In the genomic region with DNA sequence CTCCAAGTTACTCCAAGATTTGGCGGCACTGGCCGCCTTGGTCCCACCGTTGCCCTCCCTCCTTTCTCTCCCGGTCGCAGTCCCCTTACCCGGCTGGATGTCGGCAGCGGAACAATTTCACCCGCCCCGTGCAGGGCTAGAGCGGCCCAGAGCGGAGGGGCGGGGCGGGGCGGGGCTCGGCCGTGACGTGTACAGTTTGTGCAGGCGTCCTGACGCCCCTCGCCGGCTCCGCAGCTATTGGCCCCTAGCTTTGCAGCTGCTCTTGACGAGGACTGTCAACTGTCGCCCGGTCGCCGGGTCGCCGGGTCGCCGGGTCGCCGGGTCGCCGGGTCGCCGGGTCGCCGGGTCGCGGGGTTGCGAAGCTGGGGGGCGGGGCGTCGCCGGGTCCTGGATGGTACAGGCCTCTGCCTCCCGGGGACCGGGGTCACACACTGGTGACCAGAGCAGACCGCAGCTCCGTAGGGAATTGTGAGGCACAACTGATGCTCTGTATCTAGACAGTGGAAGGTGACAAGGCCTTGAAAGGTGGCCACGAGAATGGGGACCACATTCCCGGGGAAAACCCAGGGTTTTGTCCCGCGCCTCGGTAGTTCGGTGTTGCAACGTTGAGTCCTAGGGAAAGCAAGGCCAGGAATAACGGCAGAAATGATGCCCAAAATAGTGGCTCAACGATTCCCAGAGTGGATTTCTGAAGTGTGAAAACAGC, we compare ENCODE assay signal across 8 mouse cellular contexts. TPM values are rescaled to one million over a fixed set of nuclear protein-coding genes. Genes with fewer than 3 reads are reported as not detected.
DNase-seq lines count a peak whose midpoint lies in the region; ATAC-seq and TF ChIP-seq lines count a peak whose summit lies in the region.

A gene (minus strand): TSS at position 311 of the 706 bp plus-strand sequence.

- peak within 1 kb of the TSS; percentile 77 for H3K4me3 ChIP-seq in cortical plate, adult 2 months (ENCODE audit: insufficient read depth, low read length)

- no peak for TF ChIP-seq CTCF in cortical plate, adult 2 months (IDR thresholded peaks at IDR 0.05; ENCODE audit: extremely low read depth, insufficient read depth, low read length)

- TF ChIP-seq POLR2A in cortical plate, adult 2 months (IDR thresholded peaks at IDR 0.05; ENCODE audit: extremely low read depth, insufficient read depth, low read length): peak; percentile 50; the same call in 1 of the 2 replicates

- peak within 1 kb of the TSS; percentile 91 for H3K27ac ChIP-seq in cortical plate, adult 2 months (ENCODE audit: insufficient read depth, low read length)

- peak; percentile 78 for DNase-seq in gastrocnemius, postnatal 10 days
- peak; percentile 94 for DNase-seq in induced T-regulatory cell, adult 2 months (ENCODE audit: low read depth)
- DNase-seq in left cerebral cortex, adult 8-10 months (ENCODE audit: low spot score in 2 of 2): peak; percentile 65 to 79
- peak; percentile 87 for DNase-seq in right cerebral cortex, adult 18-20 months
- DNase-seq in urinary bladder, adult 2 months (ENCODE audit: low spot score): peak; percentile 80

- peaks cover 2% of the 10 kb centered on the region; the same call in 1 of the 2 replicates for H3K4me1 ChIP-seq in cortical plate, adult 2 months (ENCODE audit: control insufficient read depth, insufficient read depth, low read length)

- ATAC-seq in activated CD4-positive, CD25-positive, alpha-beta regulatory T cell, adult 4 months: peak; percentile 89
- peak; percentile 85 for ATAC-seq in megakaryocyte, adult 5-6 weeks (ENCODE audit: poor library complexity, severe bottlenecking)

RNA-seq across cellular contexts. Expression of the gene that starts here (rescaled TPM):
- polyA plus RNA-seq in activated CD4-positive, CD25-positive, alpha-beta regulatory T cell, adult 4 months (2017; shearing (Covaris generic)): 10 to 100 TPM; 15.3 to 17.9 TPM
- polyA plus RNA-seq in cortical plate, adult 2 months (2012; rRNA removed): 11.3 and 12.1 TPM in 2 replicates
- 10 to 100 TPM in 1 of 2 experiments, 1 to 10 TPM in 1; 9.3 to 11.0 TPM for total RNA-seq in gastrocnemius, postnatal 10 days (2021)
- total RNA-seq in left cerebral cortex, adult 8-10 months (2022): 10 to 100 TPM; 12.7 to 14.6 (median 14.0) TPM
- total RNA-seq in megakaryocyte, adult 5-6 weeks (2015): 1.4 and 1.5 TPM in 2 replicates
- 3.9 and 4.7 TPM in 2 replicates for total RNA-seq in megakaryocyte, adult 5-6 weeks (2017)
- polyA plus RNA-seq in urinary bladder, adult 2 months (2012; rRNA removed): 19.2 and 21.0 TPM in 2 replicates

Comparison
In these comparisons a context has a peak if more than half of its experiments do, and no peak if none do; other contexts are left out.
1. Peak in every context shown above with its lines: DNase-seq, ATAC-seq, H3K4me3 ChIP-seq and H3K27ac ChIP-seq.